ENCODE assay signal across 23 mouse cellular contexts in the genomic region with DNA sequence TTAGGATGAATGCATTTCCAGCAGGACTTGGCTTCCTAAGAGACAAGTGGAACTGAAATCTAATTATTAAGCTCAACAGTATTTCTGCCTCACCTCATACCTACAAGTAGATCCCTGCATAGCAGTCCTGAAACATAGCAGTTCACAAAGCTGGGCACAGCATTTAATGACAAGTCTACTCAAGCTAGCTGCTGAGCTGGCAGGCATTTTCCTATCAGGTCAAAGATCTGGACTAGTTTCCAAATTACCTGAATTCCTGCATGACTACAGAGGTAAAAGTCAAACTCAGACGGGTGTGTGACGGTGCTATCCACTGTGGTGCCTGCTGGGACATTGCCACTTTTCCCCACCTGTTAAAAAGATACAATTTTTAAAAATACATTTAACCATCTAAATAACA. TPM values are rescaled to one million over a fixed set of nuclear protein-coding genes. Genes with fewer than 3 reads are reported as not detected.
DNase-seq lines count a peak whose midpoint lies in the region; ATAC-seq lines count a peak whose summit lies in the region.
"Had no signal": no experiment of that assay in that cellular context is flagged by ENCODE, and none has a peak within 500 bp of the region (broad histone marks: within the 10 kb centered on the region; RNA-seq: fewer than 3 reads in every experiment).

No protein-coding gene starts in this region.

- no peaks in the 10 kb centered on the region for H3K27me3 ChIP-seq in limb, embryonic 13.5 days
- no peaks in the 10 kb centered on the region for H3K27me3 ChIP-seq in limb, embryonic 10.5 days (ENCODE audit: low read depth, poor library complexity, severe bottlenecking)
- no peaks in the 10 kb centered on the region for H3K27me3 ChIP-seq in embryonic facial prominence, embryonic 15.5 days
- no peaks in the 10 kb centered on the region for H3K27me3 ChIP-seq in limb, embryonic 15.5 days
- H3K27me3 ChIP-seq: forebrain, embryonic 13.5 days; heart, embryonic 15.5 days; liver, embryonic 13.5 days; midbrain, embryonic 15.5 days had no signal

- H3K4me2 ChIP-seq in limb, embryonic 13.5 days (replicated peaks): no peak overlapping the region
- H3K4me2 ChIP-seq in embryonic facial prominence, embryonic 15.5 days (replicated peaks): no peak overlapping the region
- no peak overlapping the region for H3K4me2 ChIP-seq in limb, embryonic 15.5 days
- H3K4me2 ChIP-seq: forebrain, embryonic 13.5 days; heart, embryonic 15.5 days; liver, embryonic 13.5 days; midbrain, embryonic 15.5 days had no signal

- H3K4me3 ChIP-seq in limb, embryonic 13.5 days: no peak overlapping the region
- no peak overlapping the region for H3K4me3 ChIP-seq in limb, embryonic 10.5 days
- H3K4me3 ChIP-seq in embryonic facial prominence, embryonic 15.5 days (replicated peaks): no peak overlapping the region
- no peak overlapping the region for H3K4me3 ChIP-seq in limb, embryonic 15.5 days
- H3K4me3 ChIP-seq: forebrain, embryonic 13.5 days; heart, adult 2 months; heart, embryonic 15.5 days; liver, embryonic 13.5 days; megakaryocyte, embryonic 14.5 days; midbrain, embryonic 15.5 days; myocyte had no signal

- H3K9ac ChIP-seq in limb, embryonic 13.5 days: no peak overlapping the region
- H3K9ac ChIP-seq in embryonic facial prominence, embryonic 15.5 days: no peak overlapping the region
- H3K9ac ChIP-seq in limb, embryonic 15.5 days: no peak overlapping the region
- H3K9ac ChIP-seq: forebrain, embryonic 13.5 days; heart, embryonic 15.5 days; liver, embryonic 13.5 days; midbrain, embryonic 15.5 days had no signal

- H3K27ac ChIP-seq in limb, embryonic 13.5 days: 0 out of 2 replicates have a peak overlapping the region, but pooled peaks have one; percentile 39
- H3K27ac ChIP-seq in limb, embryonic 10.5 days: no peak overlapping the region
- H3K27ac ChIP-seq in embryonic facial prominence, embryonic 15.5 days (replicated peaks): peak overlapping the region; percentile 49
- peak overlapping the region; percentile 47; the same call in 1 of the 2 replicates for H3K27ac ChIP-seq in limb, embryonic 15.5 days
- H3K27ac ChIP-seq: forebrain, embryonic 13.5 days; heart, adult 2 months; hindbrain, postnatal 0 days; liver, embryonic 13.5 days; midbrain, embryonic 15.5 days had no signal

- ATAC-seq in limb, embryonic 13.5 days (ENCODE audit: low FRiP score, low read depth): no peak
- ATAC-seq in embryonic facial prominence, embryonic 15.5 days (ENCODE audit: insufficient number of reproducible peaks, low FRiP score, low TSS enrichment, low read depth): no peak
- no peak for ATAC-seq in limb, embryonic 15.5 days (ENCODE audit: insufficient number of reproducible peaks, low FRiP score, low TSS enrichment, low read depth)
- ATAC-seq: CD4-positive, CD25-positive, alpha-beta regulatory T cell, adult 4 months; forebrain, embryonic 13.5 days; hindbrain, postnatal 0 days; midbrain, embryonic 15.5 days had no signal

- no peaks in the 10 kb centered on the region for H3K9me3 ChIP-seq in limb, embryonic 13.5 days
- no peaks in the 10 kb centered on the region for H3K9me3 ChIP-seq in limb, embryonic 10.5 days (replicated peaks)
- no peaks in the 10 kb centered on the region for H3K9me3 ChIP-seq in embryonic facial prominence, embryonic 15.5 days (replicated peaks)
- no peaks in the 10 kb centered on the region for H3K9me3 ChIP-seq in limb, embryonic 15.5 days
- H3K9me3 ChIP-seq: forebrain, embryonic 13.5 days; heart, embryonic 15.5 days; liver, embryonic 13.5 days; megakaryocyte, embryonic 14.5 days; midbrain, embryonic 15.5 days had no signal

- H3K36me3 ChIP-seq in limb, embryonic 13.5 days: peaks cover 13% of the 10 kb centered on the region
- no peaks in the 10 kb centered on the region for H3K36me3 ChIP-seq in limb, embryonic 10.5 days
- H3K36me3 ChIP-seq in embryonic facial prominence, embryonic 15.5 days: 0 out of 2 replicates have a peak, but pooled peaks cover 8% of the 10 kb centered on the region
- H3K36me3 ChIP-seq in limb, embryonic 15.5 days: peaks cover 19% of the 10 kb centered on the region; the same call in 1 of the 2 replicates
- H3K36me3 ChIP-seq: heart, embryonic 15.5 days; liver, embryonic 13.5 days had no signal

- DNase-seq in heart, adult 11 months: peak; percentile 17
- DNase-seq in heart, adult 18-20 months: no peak
- DNase-seq in limb, embryonic 10.5 days (ENCODE audit: low spot score): no peak
- no peak for DNase-seq in right cerebral cortex, postnatal 14 days
- DNase-seq in adrenal gland, postnatal 25 days: no peak
- DNase-seq: adrenal gland, postnatal 14 days; cerebellum, adult 11-12 months; cerebellum, postnatal 25 days; embryo, embryonic 11 days; heart, adult 2 months; liver, embryonic 13.5 days; lung, postnatal 10 days; thymus, postnatal 14 days had no signal

- WGBS in limb, embryonic 13.5 days: 65% methylated on average over 2 of the region's 2 CpGs
- WGBS in limb, embryonic 10.5 days: 82% methylated on average over 2 of the region's 2 CpGs
- 59% methylated on average over 2 of the region's 2 CpGs for WGBS in embryonic facial prominence, embryonic 15.5 days
- 67% methylated on average over 2 of the region's 2 CpGs for WGBS in limb, embryonic 15.5 days

- no peaks in the 10 kb centered on the region for H3K4me1 ChIP-seq in limb, embryonic 13.5 days
- no peaks in the 10 kb centered on the region for H3K4me1 ChIP-seq in limb, embryonic 10.5 days
- H3K4me1 ChIP-seq in embryonic facial prominence, embryonic 15.5 days: peaks cover 8% of the 10 kb centered on the region; the same call in 1 of the 2 replicates
- no peaks in the 10 kb centered on the region for H3K4me1 ChIP-seq in limb, embryonic 15.5 days
- H3K4me1 ChIP-seq: forebrain, embryonic 13.5 days; liver, embryonic 13.5 days; midbrain, embryonic 15.5 days had no signal

RNA-seq across cellular contexts. Expression of gene Ago1, which starts 28.6 kb away (rescaled TPM):
- total RNA-seq in heart, adult 18-20 months (2021): 10 to 100 TPM; 10.4 to 12.0 TPM
- polyA plus RNA-seq in limb, embryonic 13.5 days (2015; fragmentation: Nextera tagmentation; extraction: Ambion mirVana): 4.9 and 5.5 TPM in 2 replicates
- polyA plus RNA-seq in limb, embryonic 10.5 days (2016; fragmentation: Nextera tagmentation; extraction: Ambion mirVana): 4.8 and 5.9 TPM in 2 replicates
- polyA plus RNA-seq in embryonic facial prominence, embryonic 15.5 days (2015; fragmentation: Nextera tagmentation; extraction: Ambion mirVana): 5.0 and 5.5 TPM in 2 replicates
- polyA plus RNA-seq in limb, embryonic 15.5 days (2015; fragmentation: Nextera tagmentation; extraction: Ambion mirVana): 3.1 and 4.0 TPM in 2 replicates
- total RNA-seq in adrenal gland, postnatal 25 days (2021): 39.4 and 47.1 TPM in 2 replicates

RNA-seq across cellular contexts. Expression of gene Ago4, which starts 36.3 kb away (rescaled TPM):
- total RNA-seq in heart, adult 18-20 months (2021): 10 to 100 TPM; 10.2 to 11.5 TPM
- 2.9 and 3.1 TPM in 2 replicates for polyA plus RNA-seq in limb, embryonic 13.5 days (2015; fragmentation: Nextera tagmentation; extraction: Ambion mirVana)
- polyA plus RNA-seq in limb, embryonic 10.5 days (2016; fragmentation: Nextera tagmentation; extraction: Ambion mirVana): 0.89 and 1.2 TPM in 2 replicates
- polyA plus RNA-seq in embryonic facial prominence, embryonic 15.5 days (2015; fragmentation: Nextera tagmentation; extraction: Ambion mirVana): 3.1 and 3.2 TPM in 2 replicates
- 1.9 and 3.3 TPM in 2 replicates for polyA plus RNA-seq in limb, embryonic 15.5 days (2015; fragmentation: Nextera tagmentation; extraction: Ambion mirVana)
- total RNA-seq in adrenal gland, postnatal 25 days (2021): 6.4 and 8.8 TPM in 2 replicates

RNA-seq across cellular contexts. Expression of gene Clspn, which starts 59.8 kb away (rescaled TPM):
- under 1 TPM; 0.20 to 0.41 TPM for total RNA-seq in heart, adult 18-20 months (2021)
- polyA plus RNA-seq in limb, embryonic 13.5 days (2015; fragmentation: Nextera tagmentation; extraction: Ambion mirVana): 44.0 and 46.3 TPM in 2 replicates
- 56.1 and 57.9 TPM in 2 replicates for polyA plus RNA-seq in limb, embryonic 10.5 days (2016; fragmentation: Nextera tagmentation; extraction: Ambion mirVana)
- 30.2 and 32.6 TPM in 2 replicates for polyA plus RNA-seq in embryonic facial prominence, embryonic 15.5 days (2015; fragmentation: Nextera tagmentation; extraction: Ambion mirVana)
- polyA plus RNA-seq in limb, embryonic 15.5 days (2015; fragmentation: Nextera tagmentation; extraction: Ambion mirVana): 34.4 and 36.1 TPM in 2 replicates
- 5.0 and 7.0 TPM in 2 replicates for total RNA-seq in adrenal gland, postnatal 25 days (2021)
